Mouse (Mus musculus) ES-CJ7 (cell line): Measurements from ENCODE around the gene Dus1l.
"Not testable (repeated sequence)": the region's sequence is repeated elsewhere in the genome, so short reads cannot be mapped to it uniquely, and the experiment has no call there.

Source experiments
- DNase-seq: peaks from one replicate; pipeline ENCODE4 v3.0.0; 2011; ENCODE audit warnings: low read depth, low spot score

Dus1l gene

DNA sequence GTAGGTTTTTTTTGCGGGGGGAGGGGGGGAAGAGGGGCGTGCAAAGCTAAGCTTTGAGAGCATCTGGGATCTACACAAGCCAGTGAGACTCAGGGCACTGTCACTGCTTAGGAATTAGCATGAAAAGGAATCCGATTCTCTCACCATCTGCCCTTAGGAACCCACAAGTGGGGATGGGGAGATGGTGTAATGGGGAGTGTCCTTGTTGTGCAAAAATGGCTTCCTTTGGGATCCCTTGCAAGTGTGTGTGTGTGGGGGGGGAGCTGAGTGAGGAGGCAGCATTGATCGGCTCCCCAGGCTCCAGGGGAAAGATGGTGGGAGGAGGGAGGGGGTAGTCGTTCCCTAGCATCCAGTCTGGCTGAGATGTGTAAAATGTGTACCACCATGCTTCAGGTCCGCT is 19.1 kb downstream of the Dus1l start:
- DNase-seq: peak; percentile 43

DNA sequence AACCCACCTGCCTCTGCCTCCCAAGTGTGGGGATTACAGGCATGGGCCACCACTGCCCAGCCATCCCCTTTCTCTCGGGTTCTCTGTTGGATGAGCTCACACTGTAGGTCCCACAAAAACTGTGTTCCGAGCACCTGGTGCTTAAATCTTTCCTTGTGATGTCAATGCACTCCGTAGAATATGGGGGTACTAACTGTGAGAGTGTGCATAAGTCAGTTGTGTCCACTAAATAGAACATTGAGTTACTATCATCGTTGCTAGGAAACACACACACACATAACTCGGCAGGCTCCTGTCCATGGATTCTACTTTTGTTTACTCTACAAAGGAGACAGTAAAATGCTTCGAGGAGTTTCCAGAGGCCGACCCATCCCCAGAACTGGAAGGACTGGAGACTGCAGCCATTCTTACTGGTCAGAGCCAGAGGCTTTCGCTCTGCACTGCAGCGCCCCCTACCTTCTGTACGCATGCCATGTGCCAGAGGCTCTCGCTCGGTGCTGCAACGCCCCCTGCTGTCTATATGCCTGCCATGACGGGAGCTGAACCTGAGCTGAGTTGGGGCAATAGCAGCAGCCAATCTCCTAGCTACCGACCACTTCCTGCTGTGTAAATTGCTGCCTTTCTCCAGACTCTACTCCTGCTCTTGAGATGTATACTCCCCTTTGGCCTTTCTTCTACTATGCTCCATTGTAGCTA is 20.3 kb downstream of the Dus1l start:
- peak; percentile 95 for DNase-seq

DNA sequence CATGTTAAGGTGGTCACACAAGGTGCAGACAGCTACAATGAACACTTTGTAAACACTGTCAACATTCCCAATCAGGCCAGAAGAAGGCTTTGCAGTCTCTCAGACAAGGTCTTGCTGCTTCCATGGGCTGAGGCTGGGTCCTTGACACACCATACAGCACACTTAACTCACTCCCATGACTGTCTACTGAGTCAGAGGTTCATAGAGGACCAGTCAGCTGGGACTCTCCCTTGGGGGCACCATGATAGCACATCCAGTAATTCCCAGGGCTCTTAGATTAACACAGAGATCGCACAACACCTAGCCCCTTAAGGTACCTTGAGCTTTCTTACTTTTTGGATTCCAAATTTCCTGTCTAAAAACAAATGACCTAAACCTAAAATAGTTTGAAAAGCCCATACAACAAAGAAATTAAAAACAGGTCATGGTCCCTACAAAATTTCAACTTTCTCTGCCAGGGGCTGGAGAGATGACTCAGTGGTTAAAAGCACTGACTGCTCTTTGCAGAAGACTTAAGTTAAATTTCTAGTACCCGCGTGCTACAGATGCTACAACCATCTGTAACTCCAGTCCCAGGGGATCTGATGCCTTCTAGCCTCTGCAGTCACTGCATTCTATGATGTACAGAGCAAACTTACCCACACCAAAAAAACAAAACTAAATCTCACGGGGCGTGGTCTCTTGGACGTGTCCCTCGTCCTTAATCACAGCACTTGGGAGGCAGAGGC is 22.6 kb downstream of the Dus1l start:
- DNase-seq: no peak

DNA sequence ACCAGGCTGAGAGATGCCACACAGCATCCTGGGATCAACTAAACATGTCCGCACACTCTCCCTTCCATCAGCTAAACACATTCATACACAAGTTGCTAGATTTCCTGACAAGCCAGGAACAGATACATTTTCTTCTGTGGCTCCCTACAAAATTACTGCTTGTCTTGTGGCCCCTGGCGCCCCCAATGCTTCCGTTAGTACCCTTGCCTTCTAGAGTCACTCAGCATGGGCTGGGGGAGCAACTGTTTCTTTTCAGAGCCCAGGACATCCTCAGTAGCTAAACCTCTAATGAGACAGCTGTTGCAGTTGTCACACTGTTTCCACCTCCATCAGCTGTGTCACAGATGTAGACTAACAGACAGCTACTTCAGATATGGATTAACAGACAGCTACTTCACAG is 23.5 kb downstream of the Dus1l start:
- no peak for DNase-seq

DNA sequence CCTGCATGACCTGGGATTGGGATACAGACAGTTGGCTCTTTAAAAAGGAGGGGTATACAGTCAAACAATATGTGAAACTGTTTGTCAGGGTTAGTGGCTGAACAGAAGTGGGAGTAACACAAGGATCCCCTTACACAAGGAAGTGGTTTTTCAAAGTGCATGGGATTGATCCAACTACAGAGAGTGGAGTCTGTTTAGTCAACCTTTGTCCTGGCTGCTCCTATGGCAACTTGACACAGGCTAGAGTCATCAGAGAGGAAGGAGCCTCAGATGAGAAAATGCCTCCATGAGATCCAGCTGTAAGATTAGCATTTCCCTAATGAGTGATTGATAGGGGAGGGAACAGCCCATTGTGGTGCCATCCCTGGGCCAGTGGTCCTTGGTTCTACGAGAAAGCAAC is 28.0 kb downstream of the Dus1l start:
- no peak for DNase-seq

DNA sequence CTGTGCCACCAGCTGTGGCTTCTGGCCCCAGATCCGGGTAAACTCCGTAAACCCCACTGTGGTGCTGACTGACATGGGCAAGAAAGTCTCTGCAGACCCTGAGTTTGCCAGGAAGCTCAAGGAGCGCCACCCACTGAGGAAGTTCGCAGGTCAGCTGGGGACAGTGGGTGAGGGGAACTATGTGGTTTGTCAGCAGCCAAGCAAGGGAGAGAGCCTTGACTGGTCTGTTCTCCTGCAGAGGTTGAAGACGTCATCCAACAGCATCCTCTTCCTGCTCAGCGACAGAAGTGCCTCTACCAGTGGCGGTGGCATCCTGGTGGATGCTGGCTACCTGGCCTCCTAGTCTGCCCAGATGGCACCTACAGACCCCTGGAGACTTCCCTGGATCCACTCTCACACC is 29.2 kb downstream of the Dus1l start:
- DNase-seq: not testable (repeated sequence)

DNA sequence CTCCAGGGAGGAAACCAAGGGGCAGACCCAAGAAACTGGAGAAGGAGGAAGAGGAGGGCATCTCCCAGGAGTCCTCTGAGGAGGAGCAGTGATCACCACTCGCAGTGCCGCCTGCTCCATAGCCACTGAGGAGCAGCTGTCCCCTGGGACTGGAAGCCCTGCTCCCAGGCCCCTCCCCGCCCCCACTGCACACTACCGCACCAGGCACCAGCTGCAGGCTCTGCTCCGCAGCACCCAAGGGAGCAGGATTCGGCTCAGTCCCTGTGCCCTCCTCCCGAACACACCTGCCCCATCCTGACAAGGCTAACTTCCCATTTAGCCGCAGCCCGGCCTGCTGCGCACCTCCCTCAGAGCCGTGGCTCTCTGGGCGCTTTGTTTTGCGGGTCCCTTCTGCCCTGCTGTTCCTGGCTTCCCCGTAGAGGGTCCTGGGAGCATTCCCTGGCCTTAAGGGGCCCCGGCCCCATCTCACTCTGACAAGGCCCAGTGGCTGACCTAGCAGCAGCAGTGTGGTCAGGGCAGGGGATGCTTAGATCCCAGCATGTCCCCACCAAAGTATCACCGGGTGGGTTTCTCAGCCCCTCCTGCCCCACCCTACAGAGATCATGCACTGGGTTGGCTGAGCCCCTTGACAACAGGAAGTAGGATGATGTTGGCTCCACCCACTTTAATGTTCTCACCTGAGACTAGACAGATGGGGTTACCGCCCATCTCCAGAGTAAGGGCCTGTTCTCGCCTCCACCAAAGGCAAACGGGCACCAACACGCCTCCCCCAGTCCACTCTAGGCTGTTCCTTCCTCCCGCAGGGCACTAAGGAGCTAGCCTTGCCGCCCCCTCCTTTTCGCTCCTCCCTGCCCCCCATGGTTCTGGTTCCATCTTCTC is 32.8 kb downstream of the Dus1l start:
- not testable (repeated sequence) for DNase-seq

DNA sequence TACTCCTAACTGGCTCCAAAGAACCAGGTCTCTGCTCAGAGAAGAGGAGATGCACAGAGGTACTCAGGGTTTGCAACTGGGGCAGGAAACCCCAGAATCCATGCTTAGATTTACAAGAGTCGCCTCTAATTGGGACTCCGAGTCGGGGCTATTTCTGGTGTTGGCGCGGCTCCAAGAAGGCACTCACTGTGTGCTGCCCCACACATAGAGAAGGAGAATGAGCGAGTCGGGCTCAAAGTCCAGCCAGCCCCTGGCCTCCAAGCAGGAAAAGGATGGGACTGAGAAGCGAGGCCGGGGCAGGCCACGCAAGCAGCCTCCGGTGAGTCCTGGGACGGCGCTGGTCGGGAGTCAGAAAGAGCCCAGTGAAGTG is 33.5 kb downstream of the Dus1l start, which contains the start of gene Hmga1b:
Hmga1b (plus strand) TSS at position 123 of the 370 bp plus-strand sequence.
- DNase-seq: not testable (repeated sequence)

DNA sequence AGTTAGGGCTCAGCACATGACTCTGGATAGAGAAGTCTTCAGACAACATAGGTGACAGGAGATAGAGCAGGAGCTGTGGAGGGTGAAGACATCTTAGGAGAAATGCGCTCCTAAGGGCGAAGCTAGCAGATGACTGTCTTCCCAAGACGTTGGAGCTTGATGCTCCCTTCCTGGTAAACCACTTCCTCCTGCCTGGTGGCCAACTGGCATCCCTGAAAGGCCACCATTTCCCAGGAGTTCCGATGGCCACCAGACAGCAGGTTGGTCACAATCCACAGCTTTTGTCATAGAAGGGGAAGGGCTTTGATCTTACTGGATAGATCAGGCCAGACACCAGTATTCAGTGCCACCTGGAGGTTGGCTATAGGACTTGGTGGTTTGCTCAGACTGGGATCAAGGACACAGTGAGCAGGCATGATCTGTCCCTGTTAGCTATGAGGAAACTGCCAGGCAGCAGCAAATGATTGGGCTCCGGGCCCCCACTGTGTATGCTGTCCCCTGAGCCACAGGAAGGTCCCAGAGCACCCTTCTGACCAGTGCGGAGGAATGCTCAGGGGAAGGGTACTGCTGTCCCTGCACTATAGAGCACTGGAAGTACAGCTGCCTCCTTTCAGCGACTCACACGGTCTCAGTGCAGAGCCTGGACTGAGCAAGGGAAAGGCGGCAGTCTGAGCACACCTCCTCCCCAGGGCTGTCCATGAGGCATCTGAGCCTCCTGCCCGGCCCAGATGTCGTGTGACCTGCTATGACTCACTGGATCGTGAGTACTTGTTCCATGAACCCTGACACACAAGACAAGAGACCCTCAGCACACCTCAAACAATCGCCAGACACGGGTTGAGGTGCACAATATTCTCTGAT is 34.2 kb downstream of the Dus1l start:
- no peak for DNase-seq

DNA sequence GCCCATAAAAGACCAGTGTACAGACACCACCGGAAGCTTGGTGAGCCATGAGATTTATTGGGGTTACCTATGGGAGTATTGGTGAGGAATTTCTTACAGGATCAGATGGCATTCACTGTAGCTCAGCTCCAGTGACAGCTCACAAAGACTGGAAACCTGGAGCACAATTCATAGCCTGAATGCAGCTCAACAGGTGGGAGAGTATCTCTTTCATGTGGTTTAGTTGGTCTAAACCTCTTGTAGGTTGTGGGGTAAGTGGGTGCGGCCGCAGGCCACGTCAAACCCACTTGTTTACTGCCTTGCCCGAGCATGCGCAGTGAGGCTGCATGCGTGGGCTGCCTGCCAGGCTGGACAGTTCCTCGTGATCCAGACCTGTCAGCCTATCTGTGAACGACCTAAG is 36.0 kb downstream of the Dus1l start:
- DNase-seq: no peak

DNA sequence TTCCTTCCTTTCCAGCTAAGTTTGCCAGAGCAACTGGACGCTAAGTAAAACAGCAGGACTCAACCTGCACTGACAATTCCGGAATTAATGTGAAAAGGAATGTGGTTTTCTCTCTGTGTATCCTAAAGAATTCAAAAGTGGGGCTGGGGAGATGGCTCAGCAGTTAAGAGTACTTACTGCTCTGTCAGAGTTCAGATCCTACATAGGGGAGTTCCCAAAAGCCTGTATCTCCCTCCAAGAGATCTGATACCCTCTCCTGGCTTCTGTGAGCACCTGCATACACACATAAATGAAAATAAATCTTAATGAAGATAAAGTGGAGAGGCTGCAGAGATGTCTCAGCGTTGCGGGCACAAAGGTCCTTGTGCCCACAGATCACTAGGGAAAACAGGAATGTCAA is 44.6 kb downstream of the Dus1l start:
- DNase-seq: no peak

DNA sequence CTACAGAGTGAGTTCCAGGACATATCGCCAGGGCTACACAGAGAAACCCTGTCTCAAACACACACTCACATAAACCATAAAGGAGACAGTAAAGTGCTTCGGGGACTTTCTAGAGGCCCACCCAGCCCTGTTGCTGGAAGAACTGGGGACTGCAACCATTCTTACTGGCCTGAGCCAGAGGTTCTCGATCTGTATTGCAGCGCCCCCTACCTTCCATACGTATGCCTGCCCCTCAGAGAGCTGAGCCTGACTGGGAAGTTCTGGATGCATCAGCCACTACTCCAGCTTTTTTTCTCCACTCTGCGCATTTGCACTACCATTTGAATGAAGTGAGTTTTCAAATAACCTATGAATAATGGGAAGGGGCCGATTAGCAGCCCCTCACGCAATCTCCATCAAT is 46.8 kb downstream of the Dus1l start:
- DNase-seq: peak; percentile 80

DNA sequence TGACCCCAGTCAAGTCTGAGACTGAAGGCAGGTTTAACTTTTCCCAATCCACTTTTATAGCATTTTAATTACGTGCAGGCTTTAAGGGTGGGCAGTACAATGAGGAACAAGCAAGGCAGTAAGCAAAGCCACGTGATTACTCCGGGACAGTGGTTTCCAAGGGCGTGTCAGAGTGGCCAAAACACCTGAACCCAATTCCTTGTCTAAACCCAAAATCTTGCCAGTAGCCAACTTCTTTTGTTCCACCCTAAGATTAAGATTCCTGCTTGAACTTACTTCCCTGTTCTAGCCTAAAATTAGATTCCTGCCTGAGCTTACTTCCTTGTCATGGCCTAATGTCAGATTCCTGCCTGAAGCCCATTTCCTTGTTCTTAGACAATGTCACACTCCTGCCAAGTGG is 48.2 kb downstream of the Dus1l start:
- DNase-seq: no peak

DNA sequence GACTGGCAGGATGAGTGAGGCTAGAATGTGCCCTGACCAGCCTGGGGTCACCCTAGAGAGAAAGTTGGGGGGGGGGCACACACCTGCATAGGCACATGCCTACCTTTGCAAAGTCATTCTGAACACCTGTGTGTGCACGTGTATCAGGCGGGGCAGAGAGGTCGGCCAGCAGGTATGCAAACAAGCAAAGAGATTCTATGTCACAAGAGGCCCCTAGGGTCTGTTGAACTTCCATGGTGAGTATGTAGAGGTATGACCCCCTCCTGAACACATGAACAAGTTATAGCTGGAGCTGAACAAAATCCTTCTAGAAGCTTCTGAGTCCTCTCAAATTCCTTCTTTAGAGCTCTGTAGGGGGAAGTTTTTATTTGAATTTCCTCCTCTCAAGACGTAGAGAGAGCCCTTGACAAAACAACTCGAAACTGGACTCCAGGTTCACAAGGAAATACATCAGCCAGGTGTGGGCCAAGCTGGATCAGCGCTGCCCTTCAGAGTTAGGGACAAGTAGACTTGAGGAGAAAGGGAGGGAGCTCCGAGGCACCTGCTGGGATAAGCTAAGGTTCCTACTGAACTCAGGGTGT is 52.0 kb downstream of the Dus1l start:
- DNase-seq: no peak

DNA sequence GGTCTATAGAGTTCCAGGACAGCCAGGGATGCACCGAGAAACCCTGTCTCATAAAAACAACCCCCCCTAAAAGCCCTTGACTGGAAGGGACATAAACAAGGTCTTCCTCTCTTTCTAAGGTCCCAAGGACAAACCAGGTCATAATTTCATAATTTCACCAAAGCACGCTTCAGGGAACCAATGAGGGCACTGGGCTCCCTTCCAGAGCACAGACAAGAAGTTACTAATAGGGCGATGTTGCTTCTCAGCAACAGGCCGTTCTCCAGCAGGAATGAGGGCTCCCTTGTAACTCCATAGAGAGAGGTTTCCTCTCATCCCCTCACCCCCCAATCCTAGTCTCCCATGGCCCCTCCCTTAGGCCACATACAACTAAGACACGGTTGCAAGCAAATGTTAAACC is 55.2 kb downstream of the Dus1l start:
- DNase-seq: no peak
